Mouse (Mus musculus) retina, postnatal 1 day (tissue): Measurements from ENCODE around the gene Tnfsf15.

Source experiments
- DNase-seq: peaks from one replicate; pipeline ENCODE4 v3.0.0-alpha.2; 2012

Tnfsf15 gene

GRCm38 (mm10) chr4:63683056-63683455 is 61.9 kb downstream of the Tnfsf15 start:
- DNase-seq, result no peak

DNA sequence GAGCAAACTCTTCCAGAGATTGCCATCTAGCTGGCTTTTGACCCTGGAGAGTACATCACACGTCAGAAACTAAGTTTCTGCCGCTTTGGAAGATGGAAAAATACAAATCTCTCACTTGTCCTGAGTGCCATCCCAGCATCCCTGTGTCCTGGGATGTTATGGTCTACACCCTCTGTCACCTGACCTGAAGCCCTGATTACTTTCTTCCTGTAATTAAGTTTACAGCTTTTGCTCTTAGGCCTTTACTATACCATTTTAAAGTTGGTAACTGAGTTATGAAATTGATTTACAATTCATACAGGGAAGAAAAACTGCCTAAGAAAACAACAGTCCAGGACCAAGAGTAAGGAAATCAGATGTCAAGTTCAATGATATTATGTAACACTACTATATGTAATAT is 62.5 kb downstream of the Tnfsf15 start:
- no peak for DNase-seq

GRCm38 (mm10) chr4:63681557-63681956 is 63.4 kb downstream of the Tnfsf15 start:
- no peak for DNase-seq
